Mouse (Mus musculus) gastrocnemius, postnatal 4 days (tissue): ENCODE measurements around the gene Saxo1. TPM values are rescaled to one million over a fixed set of nuclear protein-coding genes. Genes with fewer than 3 reads are reported as not detected.

Experiments
- DNase-seq, 2 experiments: peaks; one replicate each; pipeline ENCODE4 v3.0.0; 2021 to 2022; ENCODE audit warnings: low spot score in 2 of 2, mixed read lengths in 2 of 2
- total RNA-seq, 2 experiments: library from RNA; stranded (reverse); gene quantifications; 2 replicates each; pipeline ENCODE4 v1.2.3; 2021

Saxo1 gene
- total RNA-seq, 2 experiments from 2014 or later: 0.32 TPM; not detected in 1

- DNase-seq: no peak
Observed at GRCm38 (mm10) chr4:86529161-86529560, 29.0 kb downstream of the Saxo1 start.

- peak in 1 of 2 experiments; percentile 26 for DNase-seq
Observed at GRCm38 (mm10) chr4:86527162-86528136, 30.7 kb downstream of the Saxo1 start.

- DNase-seq: no peak
Observed at GRCm38 (mm10) chr4:86524483-86524882, 33.6 kb downstream of the Saxo1 start.

GRCm38 (mm10) chr4:86523771-86524170 is 34.4 kb downstream of the Saxo1 start:
- DNase-seq: no peak

- DNase-seq: no peak
Observed at GRCm38 (mm10) chr4:86520695-86521094, 37.4 kb downstream of the Saxo1 start.

- no peak for DNase-seq
Observed at GRCm38 (mm10) chr4:86519953-86520352, 38.2 kb downstream of the Saxo1 start.

GRCm38 (mm10) chr4:86504656-86505055 is 53.5 kb downstream of the Saxo1 start:
- DNase-seq: peak in 1 of 2 experiments; percentile 52

GRCm38 (mm10) chr4:86499561-86499960 is 58.6 kb downstream of the Saxo1 start:
- no peak for DNase-seq

- DNase-seq: peak in 1 of 2 experiments; percentile 52
Observed at GRCm38 (mm10) chr4:86498754-86499153, 59.4 kb downstream of the Saxo1 start.

GRCm38 (mm10) chr4:86489128-86489527 is 69.0 kb downstream of the Saxo1 start:
- DNase-seq: peak in 1 of 2 experiments; percentile 25

- DNase-seq: no peak
Observed at GRCm38 (mm10) chr4:86486901-86487300, 71.2 kb downstream of the Saxo1 start.

GRCm38 (mm10) chr4:86486491-86486890 is 71.6 kb downstream of the Saxo1 start:
- DNase-seq: no peak

- no peak for DNase-seq
Observed at GRCm38 (mm10) chr4:86485052-86485451, 73.1 kb downstream of the Saxo1 start.

- DNase-seq: no peak
Observed at GRCm38 (mm10) chr4:86483686-86484085, 74.4 kb downstream of the Saxo1 start.

- DNase-seq: peak in 1 of 2 experiments; percentile 32
Observed at GRCm38 (mm10) chr4:86483013-86483615, 75.0 kb downstream of the Saxo1 start.

- no peak for DNase-seq
Observed at GRCm38 (mm10) chr4:86480891-86481290, 77.2 kb downstream of the Saxo1 start.

GRCm38 (mm10) chr4:86464808-86465207 is 93.3 kb downstream of the Saxo1 start:
- no peak for DNase-seq

- no peak for DNase-seq
Observed at GRCm38 (mm10) chr4:86450468-86450867, 107.7 kb downstream of the Saxo1 start.

- DNase-seq: no peak
Observed at GRCm38 (mm10) chr4:86436336-86436735, 121.8 kb downstream of the Saxo1 start.

- no peak for DNase-seq
Observed at GRCm38 (mm10) chr4:86435631-86436030, 122.5 kb downstream of the Saxo1 start.

GRCm38 (mm10) chr4:86428091-86428745 is 129.9 kb downstream of the Saxo1 start:
- no peak for DNase-seq

- no peak for DNase-seq
Observed at GRCm38 (mm10) chr4:86427312-86427711, 130.8 kb downstream of the Saxo1 start.
